Mouse (Mus musculus): Measurements from ENCODE around the gene Rtl1. TPM values are rescaled to one million over a fixed set of nuclear protein-coding genes. Genes with fewer than 3 reads are reported as not detected.

The Rtl1 gene
- polyA plus RNA-seq, 1 experiment from 2014 or later: 2.6 TPM

DNA sequence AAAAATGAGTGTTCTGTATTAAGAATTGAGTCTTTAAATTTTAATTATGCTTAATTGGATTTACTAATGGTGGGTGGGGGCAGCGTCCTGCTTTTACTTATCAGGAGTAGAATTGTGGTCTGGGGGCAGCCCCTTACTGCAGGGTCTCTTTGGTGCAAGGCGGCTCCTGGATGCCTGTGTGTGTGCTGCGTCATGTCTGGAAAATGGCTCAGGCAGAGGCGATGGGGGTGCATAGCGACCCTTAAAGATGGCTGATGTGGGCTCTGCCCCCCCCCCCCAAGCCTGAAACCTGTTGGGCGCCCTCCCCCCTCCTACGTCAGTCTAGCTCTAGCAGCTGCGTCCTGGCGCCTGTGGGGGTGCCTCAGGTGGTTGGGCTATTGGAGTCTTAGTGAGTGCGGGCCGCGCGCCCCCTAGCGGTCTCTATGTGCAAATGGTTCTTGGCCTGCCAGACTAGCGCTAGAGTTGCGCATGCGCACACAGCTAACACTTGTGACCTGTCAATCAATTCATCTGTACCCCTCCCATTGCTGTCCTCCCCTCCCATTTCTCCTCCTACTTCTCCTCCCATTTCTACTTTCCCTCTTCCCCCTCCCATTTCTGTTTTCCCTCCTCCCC is 57.4 kb downstream of the Rtl1 start:
- no peaks in the 10 kb centered on the region for H3K36me3 ChIP-seq (ENCODE audit: control insufficient read depth, insufficient read depth, low read length)
- peak overlapping the region; percentile 51 for H3K4me3 ChIP-seq (ENCODE audit: low read depth, low read length)
- H3K4me1 ChIP-seq (ENCODE audit: control insufficient read depth, insufficient read depth, low read length): no peaks in the 10 kb centered on the region
- peak; percentile 59 for ATAC-seq (ENCODE audit: insufficient number of reproducible peaks, insufficient read depth, low FRiP score, low read depth)
- no peak overlapping the region for H3K27ac ChIP-seq (ENCODE audit: low read length)
- H3K27me3 ChIP-seq (ENCODE audit: control insufficient read depth, insufficient read depth, low read length): no peaks in the 10 kb centered on the region
- peak overlapping the region; percentile 17; the same call in 1 of the 2 replicates for H3K4me2 ChIP-seq (replicated peaks; ENCODE audit: low read depth, low read length)
- WGBS: 36% methylated on average over 17 of the region's 17 CpGs
- H3K9me3 ChIP-seq (ENCODE audit: control insufficient read depth, low read depth, low read length): peaks cover 40% of the 10 kb centered on the region
- no peak overlapping the region for H3K9ac ChIP-seq (replicated peaks; ENCODE audit: low read depth, low read length)

DNA sequence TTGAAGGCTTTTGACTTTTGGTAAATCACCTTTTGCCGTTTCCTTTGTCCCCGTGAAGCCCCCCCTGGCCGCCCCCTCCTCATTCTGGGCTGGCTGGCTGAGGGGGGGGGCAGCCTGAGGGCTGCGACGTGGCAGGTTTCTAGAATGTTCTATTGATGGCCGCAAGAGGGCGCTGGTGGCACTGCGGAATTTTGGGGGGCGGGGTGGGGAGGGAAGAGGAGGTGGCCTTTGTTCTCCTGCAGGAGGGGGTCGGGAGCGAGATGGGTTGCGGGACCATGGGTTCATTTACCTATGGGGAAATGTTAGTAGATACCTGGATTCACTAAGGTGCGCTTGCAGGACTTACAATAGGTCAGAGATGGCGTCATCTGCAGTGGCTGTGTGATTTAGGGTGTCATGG is 58.1 kb downstream of the Rtl1 start:
- no peaks in the 10 kb centered on the region for H3K36me3 ChIP-seq (ENCODE audit: control insufficient read depth, insufficient read depth, low read length)
- no peaks in the 10 kb centered on the region for H3K4me1 ChIP-seq (ENCODE audit: control insufficient read depth, insufficient read depth, low read length)
- peak overlapping the region; percentile 77 for H3K27ac ChIP-seq (ENCODE audit: low read length)
- H3K4me3 ChIP-seq (ENCODE audit: low read depth, low read length): peak overlapping the region; percentile 51
- peak overlapping the region; percentile 68 for H3K9ac ChIP-seq (replicated peaks; ENCODE audit: low read depth, low read length)
- H3K4me2 ChIP-seq (replicated peaks; ENCODE audit: low read depth, low read length): peak overlapping the region; percentile 17
- peaks cover 46% of the 10 kb centered on the region for H3K9me3 ChIP-seq (ENCODE audit: control insufficient read depth, low read depth, low read length)
- WGBS: 44% methylated on average over 14 of the region's 14 CpGs
- ATAC-seq (ENCODE audit: insufficient number of reproducible peaks, insufficient read depth, low FRiP score, low read depth): no peak
- no peaks in the 10 kb centered on the region for H3K27me3 ChIP-seq (ENCODE audit: control insufficient read depth, insufficient read depth, low read length)

- Histone ChIP-seq H3K36me3 (ENCODE audit: control insufficient read depth, insufficient read depth, low read length) (no peaks in the 10 kb centered on the region), H3K4me3 (ENCODE audit: low read depth, low read length) (peak overlapping the region; percentile 51), H3K9ac (replicated peaks; ENCODE audit: low read depth, low read length) (peak overlapping the region; percentile 68), H3K27me3 (ENCODE audit: control insufficient read depth, insufficient read depth, low read length) (no peaks in the 10 kb centered on the region), H3K27ac (ENCODE audit: low read length) (peak overlapping the region; percentile 77), H3K4me1 (ENCODE audit: control insufficient read depth, insufficient read depth, low read length) (no peaks in the 10 kb centered on the region), H3K4me2 (replicated peaks; ENCODE audit: low read depth, low read length) (peak overlapping the region; percentile 17), H3K9me3 (ENCODE audit: control insufficient read depth, low read depth, low read length) (peaks cover 46% of the 10 kb centered on the region)
- ATAC-seq (ENCODE audit: insufficient number of reproducible peaks, insufficient read depth, low FRiP score, low read depth): no peak
- 44% methylated on average over 16 of the region's 16 CpGs for WGBS
Observed at GRCm38 (mm10) chr12:109541540-109541899, 58.6 kb downstream of the Rtl1 start.

- ATAC-seq (ENCODE audit: insufficient number of reproducible peaks, insufficient read depth, low FRiP score, low read depth): peak; percentile 57
Observed at GRCm38 (mm10) chr12:109540739-109541539, 59.2 kb downstream of the Rtl1 start.

DNA sequence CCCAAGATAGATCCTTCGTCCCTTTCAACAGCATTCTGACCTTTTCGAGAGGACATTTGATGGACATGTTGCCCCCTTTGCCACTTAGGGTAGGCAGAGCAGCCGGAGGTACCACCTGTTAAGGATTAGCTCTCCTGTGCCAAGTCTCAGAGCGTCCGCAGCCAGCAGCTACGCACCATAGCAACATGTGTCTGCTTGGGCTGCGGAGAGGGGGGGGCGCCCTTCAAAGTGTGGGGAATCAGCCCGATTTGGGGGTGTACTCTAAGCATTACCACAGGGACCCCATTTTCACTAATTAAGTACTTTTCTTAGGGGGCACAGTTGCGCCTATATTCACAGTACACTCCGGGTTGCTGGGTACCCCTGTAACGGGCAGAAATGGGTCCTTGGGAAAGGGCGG is 60.2 kb downstream of the Rtl1 start:
- no peaks in the 10 kb centered on the region for H3K27me3 ChIP-seq (ENCODE audit: control insufficient read depth, insufficient read depth, low read length)
- 58% methylated on average over 13 of the region's 13 CpGs for WGBS
- ATAC-seq (ENCODE audit: insufficient number of reproducible peaks, insufficient read depth, low FRiP score, low read depth): no peak
- peaks cover 46% of the 10 kb centered on the region for H3K9me3 ChIP-seq (ENCODE audit: control insufficient read depth, low read depth, low read length)
- peak overlapping the region; percentile 42 for H3K4me2 ChIP-seq (replicated peaks; ENCODE audit: low read depth, low read length)
- peak overlapping the region; percentile 51 for H3K4me3 ChIP-seq (ENCODE audit: low read depth, low read length)
- peaks cover 6% of the 10 kb centered on the region for H3K4me1 ChIP-seq (ENCODE audit: control insufficient read depth, insufficient read depth, low read length)
- no peaks in the 10 kb centered on the region for H3K36me3 ChIP-seq (ENCODE audit: control insufficient read depth, insufficient read depth, low read length)
- no peak overlapping the region for H3K27ac ChIP-seq (ENCODE audit: low read length)
- H3K9ac ChIP-seq (replicated peaks; ENCODE audit: low read depth, low read length): no peak overlapping the region

More at GRCm38 (mm10) chr12:109540739-109541539, 59.2 kb downstream of the Rtl1 start:
- H3K9ac ChIP-seq (replicated peaks; ENCODE audit: low read depth, low read length): peak overlapping the region; percentile 68
- peak overlapping the region; percentile 51 for H3K4me3 ChIP-seq (ENCODE audit: low read depth, low read length)
- H3K4me1 ChIP-seq (ENCODE audit: control insufficient read depth, insufficient read depth, low read length): no peaks in the 10 kb centered on the region
- H3K4me2 ChIP-seq (replicated peaks; ENCODE audit: low read depth, low read length): peak overlapping the region; percentile 42
- peak overlapping the region; percentile 77; the same call in 1 of the 2 replicates for H3K27ac ChIP-seq (ENCODE audit: low read length)
- peaks cover 46% of the 10 kb centered on the region for H3K9me3 ChIP-seq (ENCODE audit: control insufficient read depth, low read depth, low read length)
- WGBS: 48% methylated on average over 30 of the region's 30 CpGs
- no peaks in the 10 kb centered on the region for H3K27me3 ChIP-seq (ENCODE audit: control insufficient read depth, insufficient read depth, low read length)
- no peaks in the 10 kb centered on the region for H3K36me3 ChIP-seq (ENCODE audit: control insufficient read depth, insufficient read depth, low read length)

MicroRNA genes within 50 kb of the gene (microRNA counts, 519-probe panel; counts per million panel counts)
- not detected for microRNA mmu-miR-1188
- microRNA mmu-miR-127: 4,589 counts per million, percentile 90 among the panel's probes with 10 or more counts
- microRNA mmu-miR-136: 4,727 counts per million, percentile 92 among the panel's probes with 10 or more counts
- 2,331 counts per million, percentile 36 among the panel's probes with 10 or more counts for microRNA mmu-miR-1906
- 1,948 counts per million, percentile 20 among the panel's probes with 10 or more counts for microRNA mmu-miR-337-3p
- 2,087 counts per million, percentile 27 among the panel's probes with 10 or more counts for microRNA mmu-miR-337-5p
- not detected for microRNA mmu-miR-341
- microRNA mmu-miR-370: 2,869 counts per million, percentile 50 among the panel's probes with 10 or more counts
- microRNA mmu-miR-431: 4,238 counts per million, percentile 84 among the panel's probes with 10 or more counts
- microRNA mmu-miR-432: not detected
- 4,132 counts per million, percentile 82 among the panel's probes with 10 or more counts for microRNA mmu-miR-433
- microRNA mmu-miR-434-3p: 4,149 counts per million, percentile 83 among the panel's probes with 10 or more counts
- 3,268 counts per million, percentile 61 among the panel's probes with 10 or more counts for microRNA mmu-miR-434-5p
- 2,624 counts per million, percentile 45 among the panel's probes with 10 or more counts for microRNA mmu-miR-493
- microRNA mmu-miR-540-3p: not detected
- microRNA mmu-miR-540-5p: not detected
- not detected for microRNA mmu-miR-665
- microRNA mmu-miR-673-3p: not detected
- 1,875 counts per million, percentile 17 among the panel's probes with 10 or more counts for microRNA mmu-miR-673-5p
- 2,290 counts per million, percentile 34 among the panel's probes with 10 or more counts for microRNA mmu-miR-770-3p
- microRNA mmu-miR-770-5p: 1,679 counts per million, percentile 11 among the panel's probes with 10 or more counts

Small RNA genes within 50 kb of the gene (microRNA-seq; reads per million reads assigned to microRNA genes)
- not detected for gene Gm23912
- 10.9 reads per million, percentile 21 among the genes with 10 or more reads in this experiment for gene Mir1188
- gene Mir127: 12,448 reads per million, percentile 95 among the genes with 10 or more reads in this experiment
- gene Mir136: not detected
- not detected for gene Mir1906-1
- gene Mir3070a: 3.6 reads per million, percentile 8 among the genes with 10 or more reads in this experiment
- not detected for gene Mir3070b
- not detected for gene Mir3071
- 1.0 reads per million for gene Mir337
- 1,205 reads per million, percentile 74 among the genes with 10 or more reads in this experiment for gene Mir341
- gene Mir3544: not detected
- 743 reads per million, percentile 69 among the genes with 10 or more reads in this experiment for gene Mir370
- 7,389 reads per million, percentile 92 among the genes with 10 or more reads in this experiment for gene Mir431
- gene Mir432: not detected
- gene Mir433: 1,623 reads per million, percentile 77 among the genes with 10 or more reads in this experiment
- gene Mir434: 2,004 reads per million, percentile 79 among the genes with 10 or more reads in this experiment
- 101 reads per million, percentile 47 among the genes with 10 or more reads in this experiment for gene Mir493
- gene Mir540: 858 reads per million, percentile 70 among the genes with 10 or more reads in this experiment
- 557 reads per million, percentile 67 among the genes with 10 or more reads in this experiment for gene Mir665
- gene Mir673: 166 reads per million, percentile 54 among the genes with 10 or more reads in this experiment
- 110 reads per million, percentile 49 among the genes with 10 or more reads in this experiment for gene Mir770

Other genes starting within 250 kb of the Rtl1 start
- gene Dlk1, start 147.5 kb downstream of the Rtl1 start, polyA plus RNA-seq (2014; fragmentation: Nextera tagmentation; extraction: Ambion mirVana): 477 and 553 TPM in 2 replicates

All from stomach, embryonic 14.5 days (tissue).